Mouse (Mus musculus) NIH3T3 (cell line): ENCODE measurements around the gene Slc38a6.

Experiments used
- DNase-seq: peaks from one replicate; pipeline ENCODE4 v3.0.0-alpha.2; 2012; ENCODE audit warnings: low read depth

The Slc38a6 gene

DNA sequence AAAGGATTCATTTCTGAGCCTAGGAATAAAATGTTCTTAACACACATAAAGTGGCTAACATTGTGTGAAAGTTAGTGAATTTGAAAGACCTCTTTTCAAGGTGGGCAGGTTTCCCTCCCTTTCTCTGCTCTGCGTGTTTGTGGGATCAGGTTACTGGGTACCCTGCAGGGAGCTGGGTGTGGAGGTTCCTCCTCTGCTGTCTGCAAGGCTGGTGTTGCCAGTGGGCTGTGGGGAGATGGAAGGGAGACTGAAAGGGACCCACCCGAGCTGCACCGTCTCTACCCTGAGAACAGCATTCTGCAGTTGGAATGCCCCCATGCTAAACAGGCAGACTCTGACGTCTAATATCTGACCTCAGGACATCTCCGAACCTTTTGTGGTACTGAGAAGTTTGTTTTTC, 70.7 kb downstream of the Slc38a6 start:
- DNase-seq = no peak

DNA sequence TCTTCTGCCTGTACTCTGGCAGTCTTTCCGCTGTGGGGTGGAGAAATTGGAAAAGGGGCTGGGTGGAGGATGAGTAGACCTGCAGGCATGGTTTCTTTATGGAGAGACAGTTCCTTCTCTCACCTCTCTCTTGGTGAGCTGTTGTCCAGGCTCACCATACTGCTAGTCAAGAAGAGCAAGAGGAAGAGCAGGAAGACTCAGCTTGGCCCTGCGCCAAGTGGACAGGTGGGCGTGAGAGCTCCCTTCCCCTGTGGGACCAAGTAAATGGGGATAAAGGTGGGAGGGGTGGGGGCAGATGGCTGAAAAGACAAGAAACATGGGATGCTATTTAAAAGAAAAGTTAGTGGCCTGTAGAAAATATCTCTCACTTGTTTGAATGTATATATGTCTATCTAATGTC, 71.2 kb downstream of the Slc38a6 start:
- DNase-seq = no peak

DNA sequence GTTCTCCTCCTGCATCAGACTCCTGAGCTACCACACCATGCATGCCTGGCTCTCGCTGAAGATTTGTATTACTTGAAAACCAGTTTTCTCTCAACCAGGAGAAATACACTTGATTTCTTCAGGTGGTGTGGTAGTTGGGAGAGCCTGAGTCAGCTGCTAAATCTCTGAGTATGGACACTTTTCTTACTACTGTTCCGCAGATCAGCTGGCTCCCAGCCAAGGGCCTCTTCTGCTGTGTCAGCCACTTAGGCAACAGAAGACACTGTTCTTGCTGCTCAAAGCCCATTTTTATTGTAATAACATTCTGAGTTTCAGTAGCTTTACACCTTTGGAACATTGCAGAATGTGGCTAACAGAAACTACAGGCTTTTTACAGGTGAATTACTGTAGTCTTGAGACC, 72.1 kb downstream of the Slc38a6 start:
- no peak for DNase-seq

DNA sequence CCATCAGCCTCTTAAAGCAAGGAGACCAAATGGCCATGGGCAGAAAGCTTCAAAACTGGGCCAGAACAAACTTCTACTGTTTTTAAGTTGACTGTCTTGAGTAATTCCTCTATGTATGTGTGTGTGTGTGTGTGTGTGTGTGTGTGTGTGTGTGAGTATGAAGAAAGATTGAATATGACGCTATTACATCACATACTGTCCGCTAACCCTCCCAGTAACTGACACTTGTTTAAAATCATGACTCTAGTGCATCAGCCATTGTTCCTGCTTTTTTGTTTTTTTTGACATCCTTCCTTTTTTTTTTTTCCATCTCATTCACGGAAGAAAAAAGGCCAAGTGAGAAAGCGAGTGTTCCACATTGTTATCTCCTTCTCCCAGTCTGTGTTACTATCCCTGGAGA, 72.9 kb downstream of the Slc38a6 start:
- no peak for DNase-seq

DNA sequence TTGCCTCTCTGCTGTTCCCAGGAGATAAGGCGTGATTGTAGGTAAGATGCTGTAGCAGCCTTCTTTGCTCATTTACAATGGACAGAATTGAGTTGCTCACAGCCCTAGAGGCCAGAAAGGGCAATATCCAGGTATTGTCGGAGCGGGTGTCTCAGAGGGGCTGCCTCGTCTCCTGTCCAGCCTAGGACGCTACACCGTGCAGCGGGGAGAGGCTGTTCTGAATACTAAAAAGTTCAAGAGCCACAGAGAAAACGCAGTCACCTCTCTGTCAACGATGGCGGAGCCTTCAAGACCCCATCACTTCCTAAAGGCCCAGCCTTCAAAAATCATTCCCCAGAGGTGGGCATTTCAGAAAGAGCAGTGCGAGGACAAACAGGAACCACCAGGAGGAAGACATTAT, 74.6 kb downstream of the Slc38a6 start:
- no peak for DNase-seq

DNA sequence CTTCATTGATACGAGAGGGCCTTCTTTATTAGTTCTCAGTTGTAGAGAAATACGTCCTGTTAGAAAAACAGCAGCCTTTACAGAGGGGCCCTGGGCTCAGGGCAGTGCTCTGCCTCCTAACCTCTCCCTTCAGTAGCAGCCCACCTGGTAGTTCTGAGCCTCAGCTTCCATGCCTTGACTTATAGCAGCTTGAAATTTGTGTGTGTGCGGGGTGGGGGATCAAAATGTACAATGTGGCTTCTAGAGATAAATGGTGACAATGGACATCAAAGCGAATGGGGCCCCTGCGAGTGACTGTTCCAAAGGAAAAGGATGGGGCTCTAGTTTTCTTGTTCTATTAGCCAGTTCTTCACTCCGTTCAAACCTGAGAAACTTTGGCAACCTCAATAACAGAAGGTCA, 76.8 kb downstream of the Slc38a6 start:
- DNase-seq = no peak

DNA sequence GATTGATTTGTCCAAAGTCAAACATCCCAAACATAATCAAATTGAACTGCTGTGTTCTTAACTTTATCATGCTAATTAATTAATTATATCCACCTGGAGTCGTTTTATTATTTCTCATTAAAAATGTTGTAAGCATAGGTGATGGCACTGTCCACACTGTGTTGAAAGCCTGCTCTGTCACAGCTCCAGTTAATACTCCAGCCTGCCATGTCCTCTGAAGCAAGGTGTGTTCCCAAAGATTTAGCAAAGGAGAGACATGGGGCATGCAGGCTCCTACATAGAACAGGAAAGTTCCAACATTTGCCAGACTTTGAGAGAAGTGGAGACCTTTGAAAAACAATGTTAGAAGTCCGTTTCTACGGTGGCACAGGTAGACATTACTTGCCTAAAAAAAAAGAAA, 77.4 kb downstream of the Slc38a6 start:
- DNase-seq = no peak

DNA sequence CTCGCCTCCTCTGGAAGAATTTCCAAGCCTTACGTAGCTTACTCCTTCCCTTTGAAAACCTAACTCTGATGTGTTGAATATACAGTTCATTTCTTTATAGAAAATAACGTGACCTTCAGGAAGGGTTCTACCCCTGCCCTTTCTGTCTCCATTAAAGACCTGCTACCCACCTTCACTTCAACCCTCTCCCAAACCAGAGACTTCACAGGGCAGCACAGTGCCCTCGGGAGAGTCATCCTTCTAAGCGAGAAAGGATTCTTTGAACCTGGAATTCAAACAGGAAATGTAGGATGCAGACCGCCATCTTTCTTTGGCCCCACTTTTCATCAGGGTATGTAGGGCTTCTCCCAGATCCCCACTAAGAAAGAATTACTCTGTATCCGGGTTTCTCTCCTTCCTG, 80.0 kb downstream of the Slc38a6 start:
- no peak for DNase-seq

DNA sequence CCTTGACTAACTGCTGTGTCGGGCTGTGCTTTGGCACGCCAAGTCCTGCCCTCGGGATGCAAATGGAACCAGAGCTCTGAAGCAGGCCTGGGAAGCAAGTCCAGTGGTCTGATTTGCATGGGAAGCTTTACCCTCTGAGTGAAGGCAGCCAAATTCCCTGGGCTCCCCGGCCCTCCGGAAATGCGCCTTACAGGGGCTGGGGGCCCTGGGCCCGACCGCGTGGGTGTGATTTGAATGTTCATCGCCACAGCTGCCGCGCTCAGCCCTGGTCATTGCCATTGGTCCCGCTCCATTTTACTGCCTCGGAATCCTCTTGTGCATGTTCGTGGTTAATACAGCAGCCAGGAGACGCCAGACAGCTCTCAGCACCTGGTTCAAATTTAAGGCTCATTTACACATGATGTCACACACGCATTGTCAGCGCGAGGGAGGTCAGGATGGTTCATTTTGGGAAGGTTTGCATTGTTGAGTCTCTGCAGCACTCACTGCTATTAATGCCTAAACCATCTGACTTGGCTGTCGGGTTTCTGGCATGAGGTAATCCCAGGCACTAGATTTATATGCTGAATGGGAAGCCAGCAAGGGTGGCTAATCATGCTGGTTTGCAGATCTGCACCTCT, 81.0 kb downstream of the Slc38a6 start:
- peak; percentile 93 for DNase-seq

DNA sequence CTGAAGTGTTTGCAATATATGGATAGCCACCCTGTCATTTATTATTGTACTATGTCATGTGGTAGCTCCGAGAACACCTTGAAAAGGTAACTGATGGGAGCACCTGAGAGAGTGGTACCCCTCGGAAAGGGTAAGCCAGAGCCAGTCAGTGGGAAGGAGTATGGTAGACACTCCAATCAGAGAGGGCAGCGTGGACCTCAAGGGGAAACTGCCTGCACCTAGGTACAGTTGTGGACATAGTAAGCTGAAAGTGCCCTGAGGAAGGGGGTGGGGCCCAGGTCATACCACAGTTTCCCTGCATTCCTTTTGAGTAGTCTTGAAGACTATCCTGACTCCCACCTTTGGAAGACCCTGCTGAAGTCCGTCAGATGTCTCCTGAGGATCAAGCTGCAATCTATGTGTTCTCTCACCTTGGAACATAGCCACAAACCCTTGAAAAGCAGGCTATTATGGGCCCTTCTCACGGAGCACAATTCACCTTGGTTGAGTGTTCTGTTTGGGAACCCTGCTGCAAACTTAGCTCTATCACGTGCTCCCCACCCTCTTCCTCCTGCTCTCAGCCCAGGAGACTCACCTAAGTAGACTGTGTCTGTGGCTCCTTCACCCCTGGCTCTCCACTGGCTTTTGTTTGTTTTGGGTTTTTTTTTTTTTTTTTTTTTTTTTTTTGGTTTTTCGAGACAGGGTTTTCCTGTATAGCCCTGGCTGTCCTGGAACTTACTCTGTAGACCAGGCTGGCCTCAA, 82.5 kb downstream of the Slc38a6 start:
- no peak for DNase-seq

DNA sequence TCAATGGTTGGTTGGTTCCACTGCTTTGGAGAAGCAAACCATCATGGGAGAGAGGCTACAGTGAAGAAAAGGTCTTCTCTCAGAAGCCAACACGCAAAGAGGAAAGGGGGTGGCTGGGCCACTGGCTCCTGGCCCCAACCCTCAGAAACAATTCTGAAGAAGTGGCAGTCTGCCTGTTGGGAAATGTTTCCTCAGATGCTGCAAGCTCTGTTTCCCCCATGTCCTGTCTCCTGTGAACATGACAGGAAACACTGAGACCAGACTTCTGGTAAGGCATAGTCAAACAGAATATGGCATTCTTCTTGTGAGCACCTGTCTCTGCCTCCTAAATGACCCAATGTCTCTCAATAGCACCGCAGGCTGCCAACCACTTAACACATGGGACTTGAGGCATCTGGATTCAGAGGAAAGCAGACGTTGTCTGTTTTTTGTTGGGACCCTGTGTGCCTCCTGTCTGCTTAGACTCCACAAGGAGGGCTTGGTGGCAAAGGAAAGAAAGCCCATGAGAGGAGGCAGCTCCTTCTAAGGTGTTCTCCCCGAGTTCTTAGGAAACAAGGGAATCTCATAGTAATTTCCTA, 83.9 kb downstream of the Slc38a6 start:
- no peak for DNase-seq

DNA sequence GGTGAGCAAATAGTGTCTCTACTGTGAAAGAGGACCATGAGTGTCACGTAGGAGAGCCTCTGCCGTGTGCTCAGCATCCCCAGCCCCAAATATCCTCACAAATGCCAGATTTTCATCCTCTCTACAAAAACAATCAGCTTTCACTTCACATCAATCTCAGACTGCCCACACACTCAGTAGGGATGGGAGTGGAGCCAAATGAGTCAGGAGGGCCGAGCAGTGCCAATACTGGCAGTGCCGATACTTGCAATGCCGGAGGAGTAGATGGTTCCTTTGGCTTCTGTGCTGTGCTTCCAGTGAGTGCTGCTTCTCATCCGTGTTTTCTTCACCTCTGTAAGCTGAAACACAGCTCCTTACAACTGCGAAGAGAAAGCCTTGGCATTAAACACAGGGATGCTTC, 84.6 kb downstream of the Slc38a6 start:
- peak; percentile 94 for DNase-seq

DNA sequence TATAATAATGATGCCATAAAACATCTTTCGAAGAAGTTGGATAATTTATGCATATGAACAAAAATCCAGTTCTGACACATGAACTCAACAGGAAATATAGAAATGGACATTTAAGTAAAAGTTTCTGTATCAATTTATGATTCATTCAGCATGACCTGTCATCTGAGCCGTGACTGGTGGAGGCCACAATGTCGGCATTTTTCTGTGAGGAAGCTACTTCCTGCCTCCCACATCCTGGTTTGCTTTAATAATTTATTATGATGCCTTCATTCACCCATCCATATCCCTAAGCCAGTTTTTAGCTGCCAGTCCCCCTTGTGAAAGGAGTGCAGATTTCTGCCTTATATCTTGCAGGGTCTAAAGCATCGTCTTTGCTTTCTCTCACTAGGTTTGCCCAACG, 91.4 kb downstream of the Slc38a6 start:
- DNase-seq = no peak

DNA sequence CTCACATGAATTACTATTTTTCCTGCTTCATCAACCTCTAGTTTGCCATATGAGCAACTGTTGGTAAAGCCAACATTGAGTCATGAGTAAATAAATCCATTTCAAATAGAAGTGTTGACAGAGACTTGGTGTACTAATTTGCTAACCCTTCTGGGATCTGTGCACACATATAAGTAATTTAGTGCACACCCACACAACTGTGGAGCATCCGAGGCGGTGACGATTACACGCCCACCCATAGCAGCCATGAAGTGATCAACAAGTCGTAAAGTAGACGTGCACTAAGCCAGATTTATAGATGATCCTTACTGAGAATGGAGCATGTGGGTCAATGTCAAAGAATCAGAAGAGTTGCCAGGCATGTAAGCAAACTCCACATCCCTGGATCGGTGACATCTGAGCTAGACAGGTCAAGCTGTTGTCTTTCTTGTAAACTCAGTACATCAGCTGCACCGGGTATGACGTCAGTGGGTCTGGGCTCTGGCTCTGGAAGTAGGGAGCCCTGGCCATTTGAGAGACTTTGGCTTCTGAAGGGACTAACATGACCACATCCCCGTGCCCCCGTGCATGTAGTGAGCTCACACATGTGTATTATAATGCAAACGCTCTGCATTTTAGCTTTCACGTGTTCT, 92.3 kb downstream of the Slc38a6 start:
- DNase-seq = peak; percentile 70

DNA sequence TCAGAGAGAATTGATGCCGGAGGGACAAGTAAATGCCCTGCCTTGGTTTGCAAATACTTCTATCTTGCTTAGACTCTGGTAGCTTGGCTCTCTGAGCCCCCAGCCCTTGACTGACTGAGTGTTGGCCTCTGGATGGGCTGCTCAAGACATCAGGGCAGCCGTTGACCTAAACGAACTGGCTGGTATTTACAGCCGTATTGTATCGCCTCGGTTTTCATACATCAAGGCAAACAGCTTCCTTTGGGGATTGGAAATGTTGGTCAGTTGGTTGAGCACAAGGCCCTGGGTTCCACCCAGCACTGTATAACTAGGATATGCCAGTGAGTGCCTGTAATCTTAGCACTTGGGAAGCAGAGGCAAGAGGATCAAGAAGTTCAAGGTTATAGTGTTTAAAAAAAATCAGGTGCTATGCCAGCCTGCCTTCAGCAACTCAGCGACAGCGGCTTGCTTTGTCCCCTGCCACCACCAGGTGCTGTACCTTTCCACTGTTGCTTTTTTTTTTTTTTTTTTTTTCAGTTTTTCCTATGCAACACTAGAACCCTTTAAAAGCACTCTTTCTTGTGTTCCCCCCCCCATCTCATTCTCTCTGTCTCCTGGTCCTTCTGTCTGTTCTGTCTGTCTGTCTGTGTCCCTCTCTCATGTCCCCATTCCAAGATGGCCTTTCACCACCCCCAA, 94.2 kb downstream of the Slc38a6 start:
- no peak for DNase-seq

DNA sequence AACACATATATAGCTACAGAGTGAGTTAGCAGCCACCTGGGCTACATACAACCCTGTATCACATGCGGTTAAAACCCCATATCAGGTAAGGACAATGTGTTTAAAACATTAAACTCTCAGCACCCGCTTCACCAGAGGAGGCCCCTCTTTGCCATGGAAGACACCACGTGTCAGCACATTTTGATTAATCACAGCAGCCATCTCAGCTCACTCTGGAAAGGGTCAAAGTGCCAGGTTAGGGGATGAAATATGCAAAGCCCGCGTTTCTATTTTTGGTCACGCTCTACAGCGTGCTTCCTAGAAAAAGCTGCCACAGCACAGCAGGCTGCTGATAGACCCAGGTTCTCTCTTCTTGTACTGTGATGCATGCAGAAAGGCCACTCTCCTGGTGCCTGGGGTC, 94.9 kb downstream of the Slc38a6 start:
- DNase-seq = no peak

DNA sequence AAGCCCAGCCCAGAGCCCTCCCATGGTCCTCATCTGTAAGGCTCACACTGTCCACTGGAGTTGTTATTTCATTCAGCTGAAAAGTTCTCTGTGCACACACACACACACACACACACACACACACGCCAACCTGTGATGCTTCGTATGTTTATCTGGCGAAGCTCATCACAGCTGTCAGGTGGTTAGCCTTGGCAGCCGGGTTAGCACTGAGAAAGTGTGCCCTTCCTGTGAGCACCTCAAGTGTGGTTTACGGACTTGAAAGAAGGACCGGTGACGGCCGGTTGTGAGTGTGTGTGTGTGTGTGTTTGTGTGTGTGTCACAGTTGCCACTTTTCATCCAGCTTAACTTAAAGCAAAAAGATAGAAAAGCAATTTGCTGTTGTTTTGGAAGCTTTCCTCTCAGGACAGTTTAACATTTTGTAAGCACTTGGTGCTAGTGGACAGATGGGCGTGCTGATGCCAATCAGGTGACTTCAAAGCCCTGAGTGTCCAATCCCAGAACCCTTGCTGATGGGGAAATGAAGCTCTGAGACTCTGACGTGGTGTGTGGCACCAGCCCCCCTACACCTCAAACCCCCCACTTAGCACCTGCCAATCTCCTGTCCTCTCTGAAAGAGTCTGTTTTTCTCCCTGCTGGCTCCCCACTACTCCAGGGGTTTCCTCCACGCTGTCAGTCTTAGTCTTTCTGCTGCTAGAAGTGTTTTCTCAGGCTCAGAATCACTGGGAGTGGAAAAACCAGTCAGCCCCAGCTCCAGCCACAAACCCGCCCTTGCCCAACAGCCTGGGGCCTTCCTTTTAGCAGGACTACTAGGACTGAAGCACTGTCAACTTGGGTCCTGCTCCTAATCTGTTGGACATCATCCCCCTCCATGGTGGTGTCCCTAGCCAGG, 96.0 kb downstream of the Slc38a6 start:
- peak; percentile 56 for DNase-seq

DNA sequence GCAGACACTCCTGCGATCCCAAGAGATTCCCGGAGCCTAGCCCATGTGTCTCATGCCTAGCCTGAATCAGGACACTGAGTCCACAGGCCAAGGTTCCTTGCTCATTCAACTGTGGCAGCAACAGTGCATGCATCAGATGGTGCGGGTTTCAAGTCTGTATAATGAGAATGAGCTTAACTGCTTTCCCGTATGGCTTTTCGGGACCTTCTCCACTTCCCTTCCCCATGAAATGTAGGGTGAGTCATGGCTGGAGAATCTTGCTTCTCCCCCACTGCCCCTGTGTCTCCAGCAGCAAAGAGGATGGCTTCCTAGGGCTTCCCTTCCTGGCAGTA, 96.6 kb downstream of the Slc38a6 start:
- DNase-seq = peak; percentile 85

DNA sequence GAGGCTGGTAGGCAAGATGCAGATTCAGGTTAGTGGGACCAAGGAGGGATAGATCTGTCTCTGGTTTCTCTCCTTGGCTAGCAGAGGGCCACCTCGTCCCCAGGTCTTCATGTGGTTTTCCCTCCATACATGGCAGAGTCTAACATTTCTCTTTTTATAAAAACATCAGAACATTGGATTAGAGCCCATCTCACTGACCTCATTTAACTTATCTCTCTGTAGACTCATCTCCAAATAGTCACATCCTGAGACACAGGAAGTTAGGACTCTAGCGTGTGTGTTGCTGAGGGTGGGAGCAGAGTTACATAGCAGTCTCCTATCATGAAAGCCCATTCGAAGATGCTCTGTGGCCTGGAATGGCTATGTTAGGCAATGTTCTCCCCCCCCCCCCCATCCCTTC, 97.3 kb downstream of the Slc38a6 start:
- DNase-seq = no peak

DNA sequence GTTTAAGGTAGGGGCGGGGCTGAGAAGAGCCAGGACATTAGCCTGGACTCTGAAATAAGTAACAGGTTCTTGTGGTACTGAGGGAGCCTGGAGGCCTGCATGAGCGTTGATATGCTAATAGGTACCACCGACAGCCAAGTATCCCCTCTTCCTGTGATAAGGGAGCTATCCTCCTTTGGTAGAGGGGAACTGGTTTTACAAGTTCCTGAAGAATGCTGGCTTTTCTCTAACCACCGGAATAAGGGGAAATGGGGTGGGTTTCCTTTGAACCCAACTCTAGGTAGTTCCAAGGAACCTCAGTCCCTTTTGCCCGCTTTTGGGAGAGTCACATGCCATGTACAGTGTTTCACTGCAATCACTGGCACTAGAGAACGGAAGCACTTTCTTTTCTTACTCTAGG, 98.2 kb downstream of the Slc38a6 start:
- DNase-seq = no peak

DNA sequence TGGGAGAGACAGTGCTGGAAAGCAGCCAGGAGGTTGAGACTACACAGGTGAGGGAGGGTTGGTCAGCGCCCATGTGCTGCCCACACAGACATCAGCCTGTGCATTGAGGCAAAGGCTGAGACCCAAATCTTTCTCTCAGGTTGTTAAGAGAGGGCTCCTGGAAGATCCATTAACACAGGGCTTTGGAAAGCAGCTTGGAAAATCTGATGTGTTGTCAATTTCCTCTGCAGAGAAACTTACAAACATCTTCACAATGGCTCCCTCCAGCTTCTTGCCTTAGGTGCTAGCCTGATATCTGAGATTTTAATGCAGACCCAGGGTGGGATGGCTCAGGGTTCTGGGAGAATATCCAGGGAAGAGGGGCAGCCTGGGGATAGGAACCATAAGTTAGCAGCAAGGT, 105.9 kb downstream of the Slc38a6 start:
- DNase-seq = no peak

DNA sequence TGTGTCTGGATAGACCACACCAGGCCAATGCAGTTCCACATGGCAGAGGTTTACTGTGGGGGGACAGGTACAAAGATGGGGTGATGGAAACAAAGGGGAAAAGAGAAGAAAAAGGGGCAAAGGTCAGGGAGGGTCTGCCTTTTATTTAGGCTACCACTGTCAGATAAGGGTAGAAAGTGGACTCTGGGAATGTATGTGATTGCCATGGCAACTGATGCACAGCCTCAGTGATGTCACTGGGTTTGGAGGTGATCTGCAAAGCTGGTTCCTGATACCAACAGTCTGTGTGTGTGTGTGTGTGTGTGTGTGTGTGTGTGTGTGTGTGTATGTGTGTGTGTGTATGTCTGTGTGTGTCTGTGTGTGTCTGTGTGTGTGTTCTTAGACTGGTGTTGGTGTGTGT, 106.4 kb downstream of the Slc38a6 start:
- no peak for DNase-seq
